Comparison of ENCODE assay signal across 16 mouse cellular contexts in genomic region chr10:8495543-8496141, GRCm38 (mm10). TPM values are rescaled to one million over a fixed set of nuclear protein-coding genes. Genes with fewer than 3 reads are reported as not detected.
DNase-seq lines count a peak whose midpoint lies in the region; ATAC-seq and TF ChIP-seq lines count a peak whose summit lies in the region.
"Had no signal": no experiment of that assay in that cellular context is flagged by ENCODE, and none has a peak within 500 bp of the region (broad histone marks: within the 10 kb centered on the region; RNA-seq: fewer than 3 reads in every experiment).

No protein-coding gene starts in this region.

- no peak for TF ChIP-seq CTCF in embryonic fibroblast, embryonic 13.5 days (IDR thresholded peaks at IDR 0.05; ENCODE audit: borderline replicate concordance, insufficient read depth, low read length)

- DNase-seq in kidney, adult 9 months: no peak
- DNase-seq in neural tube, embryonic 11.5 days (ENCODE audit: low spot score): no peak
- no peak for DNase-seq in neural tube, embryonic 10.5 days (ENCODE audit: extremely low spot score, low spot score)
- no peak for DNase-seq in ovary, postnatal 36 days (ENCODE audit: low spot score)
- DNase-seq in thymus, postnatal 4 days: no peak
- DNase-seq: adrenal gland, postnatal 10 days; cerebellum, adult 9-10 months; kidney, postnatal 36 days; lung, postnatal 36 days had no signal

- H3K27ac ChIP-seq in kidney, embryonic 14.5 days (ENCODE audit: low read depth, low read length): no peak overlapping the region
- H3K27ac ChIP-seq in neural tube, embryonic 11.5 days (ENCODE audit: low read depth, low read length): no peak overlapping the region
- H3K27ac ChIP-seq in embryonic fibroblast, embryonic 13.5 days (ENCODE audit: insufficient read depth, low read length): 0 out of 2 replicates have a peak overlapping the region, but pooled peaks have one; percentile 32
- H3K27ac ChIP-seq: heart, embryonic 10.5 days; liver, embryonic 14.5 days had no signal

- H3K4me1 ChIP-seq in kidney, embryonic 14.5 days (ENCODE audit: control insufficient read depth, insufficient read depth, low read length): peaks cover 11% of the 10 kb centered on the region
- H3K4me1 ChIP-seq in neural tube, embryonic 11.5 days (ENCODE audit: control insufficient read depth, insufficient read depth, low read length): no peaks in the 10 kb centered on the region; the same call in 1 of the 2 replicates
- peaks cover 19% of the 10 kb centered on the region for H3K4me1 ChIP-seq in embryonic fibroblast, embryonic 13.5 days (ENCODE audit: control insufficient read depth, insufficient read depth, low read length)

- no peak overlapping the region for H3K4me2 ChIP-seq in kidney, embryonic 14.5 days (replicated peaks; ENCODE audit: low read depth, low read length)
- no peak overlapping the region for H3K4me2 ChIP-seq in neural tube, embryonic 11.5 days (ENCODE audit: low read depth)
- H3K4me2 ChIP-seq: midbrain, embryonic 11.5 days had no signal

- no peak overlapping the region for H3K9ac ChIP-seq in kidney, embryonic 14.5 days (ENCODE audit: low read depth, low read length)
- no peak overlapping the region for H3K9ac ChIP-seq in neural tube, embryonic 11.5 days (ENCODE audit: low read length)
- H3K9ac ChIP-seq: liver, embryonic 14.5 days had no signal

- H3K4me3 ChIP-seq in kidney, embryonic 14.5 days (ENCODE audit: low read length): no peak overlapping the region
- no peak overlapping the region for H3K4me3 ChIP-seq in neural tube, embryonic 11.5 days (ENCODE audit: low read depth, low read length)
- H3K4me3 ChIP-seq in embryonic fibroblast, embryonic 13.5 days (ENCODE audit: insufficient read depth, low read length): no peak overlapping the region
- H3K4me3 ChIP-seq: heart, embryonic 10.5 days had no signal

- H3K9me3 ChIP-seq in kidney, embryonic 14.5 days (ENCODE audit: control insufficient read depth, low read length): no peaks in the 10 kb centered on the region
- no peaks in the 10 kb centered on the region for H3K9me3 ChIP-seq in neural tube, embryonic 11.5 days (ENCODE audit: control insufficient read depth, low read length)
- H3K9me3 ChIP-seq: heart, embryonic 10.5 days had no signal

- 39% methylated on average over 5 of the region's 5 CpGs for WGBS in kidney, embryonic 14.5 days
- WGBS in neural tube, embryonic 11.5 days: 38% methylated on average over 5 of the region's 5 CpGs

- no peaks in the 10 kb centered on the region for H3K27me3 ChIP-seq in kidney, embryonic 14.5 days (ENCODE audit: control insufficient read depth, insufficient read depth, low read length)
- no peaks in the 10 kb centered on the region for H3K27me3 ChIP-seq in neural tube, embryonic 11.5 days (ENCODE audit: control insufficient read depth, insufficient read depth, low read length)

- TF ChIP-seq POLR2A in embryonic fibroblast, embryonic 13.5 days (IDR thresholded peaks at IDR 0.05; ENCODE audit: low read depth, low read length): no peak

- peak; percentile 66; the same call in 1 of the 2 replicates for ATAC-seq in kidney, embryonic 14.5 days (ENCODE audit: low FRiP score, low TSS enrichment)
- ATAC-seq in neural tube, embryonic 11.5 days (ENCODE audit: insufficient read depth, low FRiP score, low TSS enrichment): peak; percentile 67
- ATAC-seq: hindbrain, embryonic 16.5 days had no signal

- H3K36me3 ChIP-seq in kidney, embryonic 14.5 days (ENCODE audit: control insufficient read depth, insufficient read depth, low read length): no peaks in the 10 kb centered on the region
- no peaks in the 10 kb centered on the region for H3K36me3 ChIP-seq in neural tube, embryonic 11.5 days (ENCODE audit: control insufficient read depth, insufficient read depth, low read length)
- H3K36me3 ChIP-seq: G1E; heart, embryonic 10.5 days had no signal

RNA-seq across cellular contexts. Expression of gene Ust, which starts 23.0 kb away (rescaled TPM):
- 6.3 and 9.0 TPM in 2 replicates for polyA plus RNA-seq in kidney, embryonic 14.5 days (2014; fragmentation: Nextera tagmentation; extraction: Ambion mirVana)
- 6.6 TPM in 2 replicates for polyA plus RNA-seq in neural tube, embryonic 11.5 days (2014; fragmentation: Nextera tagmentation; extraction: Ambion mirVana)
- 11.1 and 11.7 TPM in 2 replicates for polyA plus RNA-seq in embryonic fibroblast, embryonic 13.5 days (2011; ENCODE audit: insufficient read length, low read depth, missing spikeins)
- polyA plus RNA-seq: G1E had no signal
